Mouse (Mus musculus) heart, postnatal 14 days (tissue): ENCODE data around the gene G430095P16Rik. TPM values are rescaled to one million over a fixed set of nuclear protein-coding genes. Genes with fewer than 3 reads are reported as not detected.

ENCODE experiments used
- DNase-seq, 2 experiments: peaks; one replicate each; pipeline ENCODE4 v3.0.0; 2021 to 2022
- intact Hi-C: fragments of 180-260 bp; cut with DNase I; formaldehyde crosslinking; loops from one replicate; pipeline ENCODE4 v1.15.1; 2025
- total RNA-seq, 2 experiments: library from RNA; stranded (reverse); gene quantifications; 2 replicates each; pipeline ENCODE4 v1.2.3; 2021

G430095P16Rik gene
- total RNA-seq, 2 experiments from 2014 or later, result 0.54 to 0.69 TPM

- peak; percentile 78 to 79 for DNase-seq
- intact Hi-C loops, result loop anchor here (5.0 kb wide), 1 partner anchor 39 kb away; the partner anchor contains the start of gene Ier2
Observed at GRCm38 (mm10) chr8:84700941-84701911, 21.6 kb upstream of the G430095P16Rik start, which contains the start of gene Lyl1. Gene Lyl1 (plus strand): TSS chr8:84701457.

GRCm38 (mm10) chr8:84702561-84702960 is 20.2 kb upstream of the G430095P16Rik start:
- peak in 1 of 2 experiments; percentile 14 for DNase-seq
- intact Hi-C loops, result loop anchor here (5.0 kb wide), 1 partner anchor 40 kb away; the partner anchor contains the start of gene Ier2

- no peak for DNase-seq
- intact Hi-C loops, result loop anchor here (5.0 kb wide), 1 partner anchor 41 kb away; the partner anchor contains the start of gene Ier2
Observed at GRCm38 (mm10) chr8:84702963-84703465, 19.8 kb upstream of the G430095P16Rik start.

- peak in 1 of 2 experiments; percentile 35 for DNase-seq
Observed at GRCm38 (mm10) chr8:84703466-84704249, 19.1 kb upstream of the G430095P16Rik start.

GRCm38 (mm10) chr8:84704356-84704755 is 18.5 kb upstream of the G430095P16Rik start:
- DNase-seq, result peak; percentile 90
- intact Hi-C loops, result loop anchor here (5.0 kb wide), 1 partner anchor 42 kb away; the partner anchor contains the start of gene Ier2

More at GRCm38 (mm10) chr8:84703466-84704249, 19.1 kb upstream of the G430095P16Rik start:
- intact Hi-C loops, result loop anchor here (5.0 kb wide), 1 partner anchor 41 kb away; the partner anchor contains the start of gene Ier2

GRCm38 (mm10) chr8:84704867-84705831 is 17.7 kb upstream of the G430095P16Rik start:
- peak; percentile 58 to 61 for DNase-seq
- intact Hi-C loops, result loop anchor here (5.0 kb wide), 1 partner anchor 43 kb away; the partner anchor contains the start of gene Ier2

GRCm38 (mm10) chr8:84705960-84706359 is 16.8 kb upstream of the G430095P16Rik start:
- DNase-seq, result no peak
- intact Hi-C loops, result no loop called here

GRCm38 (mm10) chr8:84706610-84707266 is 16.1 kb upstream of the G430095P16Rik start:
- DNase-seq, result peak; percentile 49 to 71
- intact Hi-C loops, result no loop called here

- peak in 1 of 2 experiments; percentile 60 for DNase-seq
- intact Hi-C loops, result no loop called here
Observed at GRCm38 (mm10) chr8:84707267-84707883, 15.4 kb upstream of the G430095P16Rik start.

GRCm38 (mm10) chr8:84708071-84708541 is 14.7 kb upstream of the G430095P16Rik start:
- intact Hi-C loops, result loop anchor here (2.0 kb wide), 2 partner anchors 15 to 29 kb away; partner anchors contain the start of gene G430095P16Rik
- peak in 1 of 2 experiments; percentile 50 for DNase-seq

- intact Hi-C loops, result loop anchor here (1.0 to 2.0 kb wide), 3 partner anchors 14 to 102 kb away; partner anchors contain the start of gene G430095P16Rik
- DNase-seq, result peak; percentile 90 to 92
Observed at GRCm38 (mm10) chr8:84708774-84709475, 13.9 kb upstream of the G430095P16Rik start.

GRCm38 (mm10) chr8:84709931-84710330 is 12.9 kb upstream of the G430095P16Rik start:
- intact Hi-C loops, result loop anchor here (1.0 to 2.0 kb wide), 3 partner anchors 13 to 101 kb away; partner anchors contain the start of gene G430095P16Rik
- DNase-seq, result no peak

- DNase-seq, result no peak
- intact Hi-C loops, result no loop called here
Observed at GRCm38 (mm10) chr8:84711312-84711711, 11.5 kb upstream of the G430095P16Rik start.

GRCm38 (mm10) chr8:84711933-84712758 is 10.7 kb upstream of the G430095P16Rik start:
- intact Hi-C loops, result no loop called here

GRCm38 (mm10) chr8:84712759-84713120 is 10.1 kb upstream of the G430095P16Rik start:
- peak in 1 of 2 experiments; percentile 50 for DNase-seq
- intact Hi-C loops, result no loop called here

More at GRCm38 (mm10) chr8:84711933-84712758, 10.7 kb upstream of the G430095P16Rik start:
- peak; percentile 64 to 65 for DNase-seq

GRCm38 (mm10) chr8:84713381-84713780 is 9.4 kb upstream of the G430095P16Rik start:
- intact Hi-C loops, result no loop called here
- no peak for DNase-seq
